Mouse (Mus musculus) heart, adult 8-10 months (tissue): ENCODE measurements around the gene Plod3. TPM values are rescaled to one million over a fixed set of nuclear protein-coding genes. Genes with fewer than 3 reads are reported as not detected.

ENCODE experiments used
- DNase-seq: peaks from one replicate; pipeline ENCODE4 v3.0.0; 2022; ENCODE audit warnings: low spot score
- total RNA-seq, 4 experiments: library from RNA; stranded (reverse); gene quantifications; 2 replicates each; pipeline ENCODE4 v1.2.4; 2022

The Plod3 gene
- total RNA-seq, 4 experiments from 2014 or later: 28.8 to 35.8 (median 34.9) TPM

DNA sequence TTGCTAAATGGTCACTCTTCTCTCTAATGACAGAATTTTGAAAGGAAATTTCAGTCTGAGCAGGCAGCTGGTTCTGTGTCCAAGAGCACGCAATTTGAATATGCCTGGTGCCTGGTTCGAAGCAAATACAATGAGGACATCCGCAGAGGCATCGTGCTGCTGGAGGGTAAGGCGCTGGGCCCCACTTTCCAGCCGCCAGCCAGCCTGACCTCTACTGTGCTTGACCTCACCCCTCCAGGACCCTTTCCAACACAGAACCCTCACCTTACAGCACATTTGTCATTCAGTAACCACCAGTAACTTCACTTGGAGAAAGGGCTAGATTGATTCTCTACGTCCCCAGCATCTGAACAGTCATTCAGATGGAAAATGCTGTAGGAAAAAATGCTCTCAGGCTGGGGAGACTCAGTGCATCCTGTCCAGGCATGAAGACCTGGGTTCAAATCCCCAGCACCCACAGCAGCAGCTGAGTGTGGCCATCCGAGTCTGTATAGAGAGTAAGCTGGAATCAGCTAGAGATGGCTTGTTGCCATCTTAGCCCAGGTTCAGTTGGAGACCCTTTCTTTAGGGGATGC, 23.8 kb upstream of the Plod3 start:
- no peak for DNase-seq

DNA sequence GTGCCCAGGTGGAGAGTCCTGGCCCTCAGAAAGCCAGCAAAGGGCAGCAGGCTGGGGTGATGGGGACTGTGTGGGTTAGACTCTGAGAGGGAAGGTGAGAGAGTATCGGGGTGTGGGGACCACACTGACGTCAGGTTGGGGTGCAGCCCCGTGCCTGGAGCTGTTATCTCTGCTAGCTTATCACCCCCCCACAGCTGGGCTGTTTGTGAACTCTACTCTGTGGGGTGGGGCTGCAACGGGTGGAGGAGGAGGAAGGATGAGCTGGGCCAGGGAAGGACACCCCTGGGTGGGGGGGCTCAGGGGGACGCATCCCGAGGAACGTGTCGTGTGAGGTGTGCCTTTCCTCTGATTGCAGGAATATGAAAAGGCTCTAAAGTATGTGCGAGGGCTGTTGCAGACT, 21.6 kb upstream of the Plod3 start:
- DNase-seq: no peak

DNA sequence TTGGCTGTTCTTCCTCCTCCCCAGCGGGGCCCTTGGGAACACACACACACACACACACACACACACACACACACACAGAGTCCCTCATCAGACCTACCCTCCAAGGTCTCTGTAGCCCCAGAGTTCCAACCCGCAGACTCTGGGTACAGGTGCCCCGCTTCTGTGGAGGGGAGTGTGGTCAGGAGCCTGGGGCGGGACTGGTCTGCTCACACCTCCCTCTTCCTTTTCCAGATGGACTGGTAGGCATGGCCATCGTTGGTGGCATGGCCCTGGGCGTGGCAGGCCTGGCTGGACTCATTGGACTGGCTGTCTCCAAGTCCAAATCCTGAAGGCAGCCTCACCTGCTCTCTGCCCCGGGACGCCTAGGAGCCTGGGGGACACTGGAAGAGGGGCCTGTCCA, 21.1 kb upstream of the Plod3 start:
- no peak for DNase-seq

DNA sequence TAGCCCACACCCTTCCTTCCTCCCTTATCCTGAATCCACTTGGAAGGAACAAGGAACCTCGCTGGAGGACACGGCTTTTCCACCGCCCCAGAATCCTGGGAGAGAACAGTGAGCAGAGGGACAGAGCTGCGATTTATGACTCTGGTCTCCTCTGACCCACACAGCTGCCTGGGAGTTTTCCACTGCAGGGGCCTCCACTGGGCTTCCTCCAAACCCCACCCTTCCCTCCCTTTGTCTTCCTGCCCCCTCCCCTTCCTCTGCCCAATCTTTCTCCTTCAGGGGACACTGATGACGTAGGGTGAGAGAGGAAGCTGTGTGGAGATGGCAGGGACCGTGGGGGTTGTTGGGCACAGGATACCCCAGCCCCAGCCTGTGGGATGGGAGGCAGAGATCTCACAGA, 20.5 kb upstream of the Plod3 start, which contains the start of gene Cldn15:
Gene Cldn15 (plus strand): TSS at position 286 of the 400 bp plus-strand sequence.
- DNase-seq: peak; percentile 61

DNA sequence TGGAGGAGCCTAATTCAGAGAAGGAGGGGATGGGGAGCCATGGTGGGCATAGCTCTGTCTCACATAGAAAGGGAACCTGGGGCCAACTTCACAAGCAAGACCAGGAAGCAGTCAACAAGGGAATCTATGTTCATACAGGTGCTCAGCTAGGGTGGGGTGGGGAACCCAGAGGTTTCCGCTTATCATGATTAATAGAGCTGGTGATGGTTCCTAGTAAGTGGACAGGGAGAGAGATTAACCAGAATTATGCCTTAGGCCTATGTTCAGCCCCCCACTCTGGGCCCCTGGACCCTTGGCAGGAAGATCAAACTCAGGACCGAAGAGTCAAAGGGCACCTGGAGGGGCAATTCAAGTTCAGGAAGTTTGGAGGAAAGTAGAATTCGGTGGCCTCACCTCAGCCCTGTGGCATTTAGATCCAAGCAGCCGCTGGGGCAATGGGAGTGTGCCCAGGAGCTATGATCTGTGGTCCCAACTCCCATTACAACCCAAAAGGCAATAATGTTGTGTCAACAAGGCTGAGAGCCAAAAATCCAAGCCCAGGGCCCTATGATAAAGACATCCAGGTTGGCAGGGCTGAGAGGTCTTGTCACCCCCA, 19.9 kb upstream of the Plod3 start:
- DNase-seq: no peak

DNA sequence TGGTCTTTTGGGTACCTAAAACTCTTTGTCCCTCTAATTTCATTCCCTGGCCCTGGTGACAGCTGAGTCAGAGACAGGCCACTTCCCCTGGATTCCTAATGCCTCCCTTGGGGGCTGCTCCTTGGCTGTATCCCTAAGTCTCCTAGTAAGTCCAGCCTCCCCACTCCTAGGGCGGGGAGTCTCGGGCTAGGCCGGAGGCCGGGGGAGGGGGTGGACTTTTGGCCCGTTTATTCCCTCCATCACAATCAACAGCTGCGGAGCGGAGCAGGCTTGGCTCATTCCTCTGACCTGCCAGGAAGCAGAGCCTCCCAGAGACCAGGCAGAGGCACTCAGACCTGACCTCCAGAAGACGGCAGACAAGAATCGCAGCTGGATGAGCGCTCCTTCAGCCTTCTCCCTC, 19.2 kb upstream of the Plod3 start:
- DNase-seq: peak; percentile 86

DNA sequence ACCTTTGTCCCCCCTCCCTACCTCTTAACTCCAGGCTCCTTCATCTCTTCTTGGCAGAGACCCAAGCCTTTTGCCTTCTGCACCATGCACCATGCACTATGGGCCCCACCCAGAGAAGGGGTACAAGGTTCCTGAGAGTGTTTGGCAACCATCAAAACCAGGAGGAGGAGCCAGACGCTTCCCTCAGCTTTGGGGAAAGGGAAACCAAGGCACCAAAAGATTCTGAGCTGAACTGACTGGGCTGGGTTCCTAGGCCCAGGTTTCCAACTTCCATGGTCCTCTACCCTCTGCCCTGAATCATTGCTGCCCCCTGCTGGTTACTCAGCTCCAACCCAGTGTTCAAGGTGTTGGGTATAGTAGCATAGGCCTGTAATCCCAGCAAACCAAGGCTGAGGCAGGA, 16.1 kb upstream of the Plod3 start:
- peak; percentile 78 for DNase-seq

DNA sequence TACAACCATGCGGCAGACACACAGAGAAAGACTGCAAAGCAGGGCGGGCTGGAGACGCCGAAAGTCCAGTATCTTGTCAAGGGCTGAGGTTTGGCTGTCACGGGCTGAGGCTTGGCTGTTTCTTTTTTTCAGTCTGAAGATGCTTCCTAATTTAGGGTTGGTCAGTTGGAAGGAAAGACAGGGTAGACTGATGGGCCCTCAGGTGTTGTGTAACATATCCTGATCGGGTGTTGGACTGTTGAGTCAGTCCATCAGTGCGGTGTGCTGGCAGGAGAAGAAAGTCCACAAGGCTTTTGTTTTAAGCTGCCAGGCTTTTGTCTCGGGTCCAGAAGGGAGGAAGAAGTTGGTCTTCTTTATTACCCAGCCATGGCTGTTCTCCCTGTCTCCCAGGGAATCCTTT, 13.1 kb upstream of the Plod3 start:
- no peak for DNase-seq

DNA sequence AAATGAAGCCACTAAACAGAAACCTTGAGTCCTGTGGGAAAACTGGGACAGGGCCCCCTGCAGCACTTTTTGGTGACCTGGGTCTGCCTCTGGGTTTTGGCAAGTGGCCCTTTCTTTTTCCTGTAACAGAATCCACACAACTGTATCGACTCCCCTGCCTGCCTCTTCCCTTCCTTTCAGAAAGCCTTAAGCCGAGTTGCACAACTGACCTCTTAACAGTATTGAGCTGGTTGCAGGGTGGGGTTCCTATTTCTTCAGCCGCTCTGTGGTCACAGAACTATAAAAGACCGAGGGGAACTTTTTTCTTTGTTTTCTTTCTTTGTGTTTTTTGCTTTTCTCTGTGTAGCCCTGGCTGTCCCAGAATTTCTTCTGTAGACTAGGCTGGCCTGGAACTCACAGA, 9.1 kb upstream of the Plod3 start:
- no peak for DNase-seq

DNA sequence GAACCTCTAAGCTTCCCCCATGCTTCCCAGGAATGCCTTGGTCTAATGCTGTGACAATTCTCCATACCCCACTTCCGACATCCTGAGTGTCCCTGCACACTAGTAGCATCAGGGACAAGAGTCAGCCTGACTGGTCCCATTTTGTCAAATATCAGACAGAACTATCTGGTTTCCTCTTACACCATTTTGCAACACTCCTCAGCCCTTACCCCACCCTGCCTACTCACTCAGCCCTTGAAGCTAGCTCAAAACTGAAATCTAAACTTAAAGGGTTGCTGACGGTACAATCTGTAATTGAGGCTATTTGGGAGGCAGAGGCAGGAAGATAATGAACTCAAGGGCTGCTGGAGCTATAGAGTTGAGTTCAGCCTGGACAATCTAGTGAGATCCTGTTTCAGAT, 7.1 kb upstream of the Plod3 start:
- no peak for DNase-seq

DNA sequence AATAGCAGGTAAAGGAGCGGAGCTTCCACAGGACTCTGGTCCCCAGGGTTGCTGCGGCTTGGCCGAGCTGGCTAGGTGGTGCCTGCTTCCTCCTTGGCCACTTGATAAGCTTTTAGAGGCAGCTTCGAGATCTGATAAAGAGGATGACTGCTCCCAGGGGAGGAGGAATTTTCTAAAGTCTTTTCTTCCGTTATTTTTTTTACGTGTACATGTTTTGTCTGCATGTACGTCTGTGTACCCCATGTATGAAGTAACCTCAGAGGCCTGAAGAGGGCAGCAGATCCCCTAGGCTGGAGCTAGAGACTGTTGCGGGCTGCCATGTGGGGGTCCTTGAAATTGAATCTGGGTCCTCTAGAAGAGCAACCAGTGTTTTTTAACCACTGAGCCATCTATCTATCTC, 5.8 kb upstream of the Plod3 start:
- no peak for DNase-seq

DNA sequence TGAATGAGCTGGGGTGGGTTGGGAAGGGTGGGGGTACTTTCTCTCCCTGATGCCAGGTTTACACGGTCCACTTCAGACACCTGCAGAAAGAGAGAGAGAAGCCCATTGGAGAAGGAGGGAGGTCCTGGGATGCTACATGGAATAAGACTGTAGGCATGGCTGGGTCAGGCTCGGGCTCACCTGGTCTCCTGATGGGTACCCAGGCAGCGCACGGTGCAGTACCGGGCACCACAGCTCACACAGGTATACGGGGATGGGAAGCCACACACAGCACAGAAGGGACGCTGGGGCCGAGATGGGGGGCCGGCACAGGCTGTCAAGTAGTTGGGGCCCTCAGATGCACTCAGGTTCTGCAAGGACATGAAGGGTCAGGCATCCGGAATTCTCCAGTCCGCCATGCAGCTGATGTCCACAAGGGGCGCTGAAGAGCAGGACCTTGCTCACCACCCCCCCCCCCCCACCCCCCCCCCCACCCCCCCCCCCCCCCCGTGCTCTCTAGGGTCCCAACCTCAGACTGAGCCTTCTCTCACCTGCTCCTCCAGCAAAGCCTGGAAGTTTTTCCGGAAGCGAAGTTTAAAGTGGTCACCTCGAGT, 4.4 kb upstream of the Plod3 start:
- DNase-seq: no peak

DNA sequence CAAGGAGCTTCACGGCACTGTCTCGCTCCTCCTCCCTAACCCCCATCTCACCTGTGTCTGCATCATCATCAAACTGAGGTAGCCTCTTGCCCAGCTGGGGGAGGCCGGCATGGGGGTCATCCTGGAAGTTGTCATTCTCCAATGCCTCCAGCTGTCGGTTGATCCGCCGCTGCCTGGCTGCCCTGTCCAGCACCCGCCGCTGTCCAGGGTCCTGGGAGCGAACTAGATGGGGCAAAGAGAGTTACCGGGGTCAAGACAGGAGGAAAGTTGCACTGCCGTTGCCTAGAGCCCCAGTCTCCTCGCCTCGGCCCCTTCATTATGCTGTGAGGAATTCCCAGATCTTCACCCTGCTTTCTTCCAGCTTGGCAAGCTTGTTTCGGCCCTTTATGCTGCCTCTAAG, 2.0 kb upstream of the Plod3 start:
- DNase-seq: no peak

DNA sequence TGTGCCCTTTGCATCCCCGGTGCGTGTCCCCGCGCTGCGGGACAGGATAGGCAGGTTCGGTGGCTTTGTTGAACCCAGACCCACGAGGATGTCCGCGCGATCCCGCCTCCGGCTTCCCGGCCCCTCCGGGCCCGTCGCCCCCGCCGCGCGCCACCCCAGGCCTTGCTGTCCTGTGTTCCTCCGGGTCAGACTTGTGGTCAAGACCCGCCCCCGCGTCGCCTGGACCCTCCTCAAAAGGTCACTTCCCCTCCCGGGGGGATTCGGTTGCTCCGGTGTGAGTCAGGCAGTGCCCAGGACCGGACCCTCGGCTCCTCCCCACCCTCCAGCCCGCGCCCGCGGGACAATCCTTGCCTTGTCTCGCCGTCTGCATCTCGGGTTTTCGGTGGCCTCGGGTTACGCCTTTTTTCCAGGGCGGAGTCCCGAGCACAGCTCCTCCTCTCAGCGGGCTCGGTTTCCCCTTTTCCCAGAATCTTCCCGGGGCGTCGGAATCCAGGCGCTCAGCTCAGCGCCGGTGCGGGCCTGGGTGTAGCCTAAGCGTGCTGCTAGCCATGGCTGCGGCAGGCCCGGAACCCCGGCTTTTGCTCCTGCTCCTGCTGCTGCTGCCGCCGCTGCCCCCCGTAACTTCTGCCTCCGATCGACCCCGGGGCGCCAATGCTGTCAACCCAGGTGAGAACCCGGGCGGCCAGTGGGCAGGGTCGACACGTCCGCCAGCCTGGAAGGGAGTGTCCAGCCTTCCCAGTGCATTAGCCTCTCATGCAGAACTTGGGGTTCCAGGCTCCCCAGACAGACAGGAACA, 517 bp downstream of the Plod3 start:
- DNase-seq: peak; percentile 86

DNA sequence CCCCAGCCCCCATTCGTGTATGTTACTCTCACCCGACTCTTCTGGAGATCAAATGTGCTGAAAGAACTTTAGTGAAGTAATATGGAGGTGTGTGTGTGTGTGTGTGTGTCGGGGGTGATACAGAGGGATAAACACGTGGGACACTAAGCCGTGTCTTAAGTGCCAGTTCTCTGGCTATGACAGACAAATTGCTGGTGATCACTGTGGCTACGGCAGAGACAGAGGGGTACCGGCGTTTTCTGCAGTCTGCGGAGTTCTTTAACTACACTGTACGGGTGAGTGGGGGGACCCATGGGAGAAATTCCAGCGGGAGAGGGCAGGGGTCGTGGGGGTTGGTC, 1.1 kb downstream of the Plod3 start, which contains the start of gene Znhit1:
Gene Znhit1 (minus strand): TSS at position 88 of the 338 bp plus-strand sequence.
- DNase-seq: no peak

DNA sequence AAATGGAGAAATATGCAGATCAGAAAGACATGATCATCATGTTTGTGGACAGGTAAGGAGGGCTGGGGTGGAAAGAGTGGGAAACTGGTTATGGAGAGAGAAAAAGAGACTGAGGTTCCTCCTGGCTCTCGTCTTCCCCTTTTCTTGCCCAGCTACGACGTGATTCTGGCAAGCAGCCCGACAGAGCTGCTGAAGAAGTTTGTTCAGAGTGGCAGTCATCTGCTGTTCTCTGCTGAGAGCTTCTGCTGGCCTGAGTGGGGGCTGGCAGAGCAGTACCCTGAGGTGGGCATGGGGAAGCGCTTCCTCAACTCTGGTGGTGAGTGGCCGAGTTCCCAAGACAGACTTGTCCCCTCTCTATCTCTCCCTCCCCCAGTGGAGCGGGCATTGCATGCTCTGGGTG, 1.6 kb downstream of the Plod3 start:
- no peak for DNase-seq

DNA sequence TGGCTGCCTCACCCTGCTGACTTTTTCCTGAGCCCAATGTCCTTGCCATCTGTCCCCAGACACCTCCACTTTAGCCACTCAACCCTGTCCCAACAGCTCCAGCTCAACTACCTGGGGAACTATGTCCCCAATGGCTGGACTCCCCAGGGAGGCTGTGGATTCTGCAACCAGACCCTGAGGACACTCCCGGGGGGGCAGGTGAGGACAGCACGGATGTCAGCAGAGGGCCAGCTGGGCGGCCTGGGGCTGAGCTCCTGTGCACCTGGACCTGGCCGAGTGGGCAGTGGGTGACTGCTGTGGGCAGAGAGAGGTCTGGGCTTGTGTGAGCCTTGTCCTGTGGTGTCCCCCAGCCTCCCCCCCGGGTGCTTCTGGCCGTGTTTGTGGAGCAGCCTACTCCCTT, 3.0 kb downstream of the Plod3 start:
- DNase-seq: no peak

DNA sequence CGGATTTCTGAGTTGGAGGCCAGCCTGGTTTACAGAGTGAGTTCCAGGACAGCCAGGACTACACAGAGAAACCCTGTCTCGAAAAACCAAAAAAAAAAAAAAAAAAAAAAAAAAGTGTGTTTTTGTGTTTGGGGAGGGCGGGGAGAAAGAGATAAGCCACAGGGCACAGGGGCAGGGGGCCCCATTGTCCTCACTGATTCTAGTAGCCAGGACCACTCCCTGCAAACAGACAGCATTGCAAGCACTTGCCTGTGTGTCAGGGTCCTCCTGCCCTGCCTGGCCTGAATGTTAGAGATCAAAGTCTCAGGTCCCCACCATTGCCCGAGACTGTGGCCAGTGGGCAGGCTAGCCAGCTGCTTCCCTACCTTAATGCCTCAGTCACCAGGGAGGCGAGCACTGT, 12.6 kb downstream of the Plod3 start:
- no peak for DNase-seq

DNA sequence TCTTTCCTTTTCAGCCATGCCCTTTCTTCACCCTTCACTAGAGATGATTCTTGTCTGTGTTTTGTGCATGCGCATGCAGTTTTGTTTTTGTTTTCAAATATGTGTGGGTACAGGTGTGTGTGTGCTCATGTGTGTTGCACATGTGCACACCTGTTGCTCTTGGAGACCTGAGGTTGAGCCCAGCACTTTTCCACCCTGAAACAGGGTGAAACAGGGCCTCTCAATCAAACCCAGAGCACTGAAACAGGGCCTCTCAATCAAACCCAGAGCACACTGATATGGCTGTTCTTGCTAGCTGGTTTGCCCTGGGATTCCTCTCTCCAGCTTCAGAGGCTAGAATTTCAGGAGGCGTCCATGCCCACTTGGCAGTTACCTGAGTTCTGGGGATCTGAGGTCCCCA, 13.8 kb downstream of the Plod3 start:
- no peak for DNase-seq

DNA sequence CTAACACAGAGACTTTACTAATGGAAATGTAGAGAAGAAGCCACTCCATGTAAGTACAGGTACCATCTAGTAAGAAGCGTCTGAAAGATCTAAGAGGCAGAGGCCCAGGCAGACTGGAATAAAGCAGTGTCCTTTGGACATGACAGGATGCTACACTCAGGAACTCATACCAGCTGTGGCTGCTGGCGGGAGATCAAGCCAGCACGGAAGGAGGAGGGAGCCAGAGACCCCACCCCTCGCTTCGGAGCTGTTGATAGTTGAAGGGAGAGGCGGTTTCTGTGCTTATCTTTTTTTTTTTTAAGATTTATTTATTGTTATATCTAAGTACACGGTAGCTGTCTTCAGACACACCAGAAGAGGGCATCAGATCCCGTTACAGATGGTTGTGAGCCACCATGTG, 20.5 kb downstream of the Plod3 start:
- no peak for DNase-seq

DNA sequence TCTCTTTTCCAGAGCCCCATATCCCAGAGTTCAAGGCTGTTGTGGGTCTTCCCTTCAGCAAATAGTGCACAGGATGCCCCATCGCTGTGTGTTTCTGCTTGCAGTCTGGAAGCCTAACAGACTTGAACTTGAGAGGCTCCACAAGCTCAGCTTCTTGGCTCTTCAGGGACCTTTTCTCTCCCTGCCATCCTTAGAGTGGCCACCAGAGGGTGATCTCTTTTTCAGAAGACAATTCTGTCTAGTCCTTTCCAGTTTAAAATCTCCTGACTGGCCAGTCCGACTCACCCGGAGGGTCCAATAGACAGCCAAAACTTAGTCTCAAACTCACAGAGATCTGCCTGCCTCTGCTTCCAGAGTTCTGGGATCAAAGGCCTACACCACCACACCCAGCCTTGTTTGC, 23.2 kb downstream of the Plod3 start:
- no peak for DNase-seq

DNA sequence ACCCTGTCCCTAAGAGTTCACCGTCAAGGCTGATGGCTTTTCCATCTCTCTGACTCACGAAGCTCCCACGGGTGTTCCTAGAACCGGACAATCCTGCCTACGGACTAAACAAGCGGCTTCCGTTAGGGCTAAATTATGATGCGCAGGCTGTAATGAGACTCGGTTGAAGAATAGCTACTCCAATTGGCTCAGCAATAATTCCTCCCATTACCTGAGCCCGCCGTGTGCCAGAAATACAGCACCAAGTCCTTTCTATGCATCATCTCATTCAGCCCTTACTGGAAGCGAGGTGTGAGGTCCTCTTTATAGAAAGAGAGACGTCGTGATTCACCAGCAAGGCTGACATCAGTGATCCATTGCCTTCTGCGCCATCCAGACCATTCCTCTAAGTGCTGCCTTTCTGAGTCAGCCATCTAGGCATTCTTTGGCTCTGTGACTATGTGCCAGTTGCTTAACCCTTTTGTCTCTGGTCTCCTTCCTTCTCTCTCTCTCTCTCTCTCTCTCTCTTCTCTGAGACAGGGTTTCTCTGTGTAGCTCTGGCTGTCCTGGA, 25.7 kb downstream of the Plod3 start:
- DNase-seq: no peak

DNA sequence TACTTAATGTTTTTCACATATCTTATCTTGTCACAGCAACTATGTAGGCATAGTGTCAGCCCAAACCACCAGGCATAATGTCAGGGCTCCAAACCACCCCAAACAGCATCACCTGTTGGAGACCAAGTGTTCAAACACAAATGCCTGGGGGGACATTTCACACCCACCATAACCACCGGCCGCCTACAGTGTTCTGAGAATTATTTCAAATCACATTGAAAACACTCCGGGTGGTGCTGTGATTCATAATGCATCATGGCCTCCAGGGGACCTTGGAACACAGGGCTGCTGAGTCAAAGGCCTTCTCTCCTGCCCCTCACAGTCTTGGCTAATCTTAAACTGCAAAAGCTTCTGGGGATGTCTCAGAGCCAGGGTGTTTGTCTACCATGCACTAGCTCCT, 29.1 kb downstream of the Plod3 start:
- no peak for DNase-seq
